Mouse (Mus musculus) skeletal muscle tissue, postnatal 0 days (tissue): ENCODE results near the gene Slc22a14. TPM values are rescaled to one million over a fixed set of nuclear protein-coding genes. Genes with fewer than 3 reads are reported as not detected.

Experiments used
- polyA plus RNA-seq: library from polyadenylated mRNA; unstranded; fragments of >200 nt; fragmentation: Nextera tagmentation; extraction: Ambion mirVana; gene quantifications from 2 replicates; pipeline ENCODE4 v1.2.1, GENCODE M21; 2015

The Slc22a14 gene
- 0.06 and 0.10 TPM in 2 replicates for polyA plus RNA-seq

DNA sequence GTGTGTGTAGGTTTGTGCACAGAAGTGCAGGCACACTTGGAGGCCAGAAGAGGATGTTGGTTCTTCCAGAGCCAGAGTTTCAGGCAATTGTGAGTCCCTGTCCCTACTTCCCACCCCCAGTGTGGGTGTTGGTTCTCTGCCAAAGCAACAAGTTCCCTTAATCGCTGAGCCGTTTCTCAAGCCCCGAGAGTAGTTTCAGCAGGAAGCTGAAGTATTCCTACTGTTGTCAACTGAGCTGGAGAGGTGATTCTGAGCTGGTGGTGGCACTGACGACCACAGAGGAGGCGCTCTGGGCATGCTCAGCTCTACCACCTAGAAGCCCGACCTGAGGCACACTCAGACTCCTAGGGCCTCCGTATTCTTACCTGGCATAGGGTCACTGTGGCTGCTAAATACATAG is at the start of gene Slc22a14:
Gene Slc22a14 (minus strand): TSS at position 270 of the 400 bp plus-strand sequence.

DNA sequence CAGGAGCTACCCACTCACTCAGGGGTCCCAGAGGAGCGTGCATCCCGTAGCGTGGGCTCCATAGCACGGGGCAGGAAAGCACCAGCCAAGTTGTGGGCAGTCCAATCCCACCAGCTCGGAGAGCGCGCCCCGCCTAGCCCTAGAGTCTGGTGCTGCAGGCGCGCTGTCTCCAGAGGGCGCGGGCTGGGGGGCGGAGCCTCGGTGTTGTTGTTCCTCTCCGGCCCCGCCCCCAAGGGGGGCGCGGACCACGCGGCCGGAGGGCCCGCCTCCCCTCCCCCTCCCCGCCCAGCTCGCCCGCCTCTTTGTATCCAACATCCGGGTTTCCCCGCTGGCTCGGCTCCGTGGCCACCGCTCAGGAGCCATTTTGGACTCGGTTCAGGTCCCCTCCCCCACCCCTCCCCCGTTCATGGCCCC is 36.5 kb upstream of the Slc22a14 start, which contains the start of gene Acvr2b:
Gene Acvr2b (plus strand): TSS at position 318 of the 414 bp plus-strand sequence.

DNA sequence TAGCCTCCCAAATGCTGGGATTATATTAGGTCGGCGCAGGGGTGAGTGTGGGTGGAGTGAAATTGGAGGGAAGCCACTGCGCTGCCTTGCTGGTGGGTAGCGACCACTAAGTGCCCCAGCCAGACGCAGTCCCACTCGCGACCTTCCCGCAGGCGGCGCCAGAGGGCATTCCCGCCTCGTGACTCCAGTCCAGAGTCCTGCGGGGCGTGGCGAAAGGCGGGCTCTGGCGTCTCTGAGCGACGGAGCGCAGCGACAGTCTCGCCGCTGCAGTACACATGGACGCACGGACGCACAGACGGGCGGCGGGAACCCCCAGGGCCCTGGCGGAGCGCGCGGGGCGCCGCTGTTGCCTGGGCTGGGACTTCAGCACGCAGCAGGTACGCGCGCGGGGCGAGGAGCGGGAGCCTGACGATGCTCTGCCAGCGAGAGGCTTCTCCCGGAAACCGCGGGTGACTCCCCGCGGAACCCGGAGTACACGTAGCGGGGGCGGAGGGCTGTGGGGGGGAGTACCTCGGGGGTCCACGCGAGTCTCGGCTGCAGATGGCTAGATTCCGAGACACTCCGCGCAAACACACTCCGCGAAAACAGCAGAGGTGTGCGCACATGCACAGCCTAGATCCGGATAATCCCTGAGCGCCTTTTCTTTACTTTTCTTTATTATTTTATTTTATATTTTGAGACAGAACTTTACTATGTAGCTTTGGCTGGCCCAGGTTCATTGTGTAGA is 7.9 kb downstream of the Slc22a14 start, which contains the start of gene Xylb:
Gene Xylb (plus strand): TSS at position 51 of the 727 bp plus-strand sequence.

DNA sequence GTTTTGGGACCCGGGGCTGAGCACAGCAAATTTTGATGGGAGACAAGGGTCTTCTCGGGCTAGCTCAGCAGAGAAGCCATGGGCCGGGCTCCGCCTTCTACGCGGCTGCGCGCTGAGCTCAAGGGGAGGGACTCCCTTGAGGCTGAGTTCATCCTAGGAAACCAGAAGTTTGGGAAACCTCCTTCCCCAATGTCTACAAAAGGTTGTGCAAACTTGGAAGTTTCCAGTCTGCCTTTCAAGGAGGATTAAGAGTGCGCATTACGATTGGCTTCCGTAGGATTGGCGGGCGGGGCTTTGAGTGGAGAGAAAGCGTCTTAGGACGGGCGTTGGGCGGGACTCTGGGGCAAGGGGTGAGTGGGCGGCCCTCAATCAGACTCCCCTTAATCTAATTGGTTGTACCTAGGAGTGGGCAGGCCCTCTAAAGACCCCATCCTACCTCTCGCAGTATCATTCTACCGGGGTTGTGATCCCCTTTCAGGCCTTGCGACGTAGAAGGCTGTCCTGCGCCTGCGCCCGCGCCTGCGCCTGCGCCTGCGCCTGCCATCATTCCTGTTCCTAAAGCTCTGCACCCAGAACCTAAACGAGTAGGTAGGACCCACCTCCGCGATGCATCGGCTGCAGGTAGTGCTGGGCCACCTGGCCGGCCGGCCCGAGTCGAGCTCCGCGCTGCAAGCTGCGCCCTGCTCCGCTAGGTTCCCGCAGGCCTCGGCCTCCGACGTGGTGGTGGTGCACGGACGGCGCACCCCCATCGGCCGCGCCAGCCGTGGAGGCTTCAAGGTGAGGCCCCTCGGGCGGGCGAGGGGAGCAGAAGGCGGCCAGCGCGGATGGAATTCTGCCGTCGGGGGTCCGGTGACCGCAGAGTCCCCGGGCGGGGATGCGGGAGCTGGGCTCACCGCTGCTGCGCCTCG is 24.2 kb downstream of the Slc22a14 start, which contains the start of gene Myd88:
Gene Myd88 (minus strand): TSS at position 503 of the 908 bp plus-strand sequence.

DNA sequence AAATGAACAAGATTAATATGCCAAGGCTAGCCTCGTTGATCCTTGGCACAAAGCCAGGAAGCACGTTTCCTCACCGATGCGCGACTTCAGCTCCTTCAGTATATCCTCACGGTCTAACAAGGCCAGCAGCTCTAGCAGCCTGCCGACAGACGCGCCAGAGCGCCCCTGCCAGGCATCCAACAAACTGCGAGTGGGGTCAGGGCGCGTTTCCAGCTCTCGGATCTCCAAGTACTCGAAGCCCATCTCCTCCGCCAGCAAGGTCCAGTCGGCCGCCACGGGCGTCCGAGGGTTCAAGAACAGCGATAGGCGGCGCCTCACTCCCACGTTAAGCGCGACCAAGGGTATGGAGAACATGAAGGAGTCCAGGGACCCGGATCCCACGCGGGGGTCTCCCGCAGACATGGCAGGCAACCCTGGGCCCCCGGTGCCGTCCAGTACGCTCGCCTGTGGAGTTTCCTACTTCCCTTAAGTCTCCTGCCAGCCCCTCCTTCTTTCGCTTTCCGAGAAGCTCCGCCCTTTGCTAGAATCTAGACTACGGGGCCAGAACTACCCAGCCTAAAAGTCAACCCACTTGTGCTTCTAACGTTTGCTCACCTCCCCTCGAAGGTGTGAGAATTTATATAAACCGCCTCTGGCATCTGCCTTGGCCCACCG is 25.7 kb downstream of the Slc22a14 start, which contains the start of gene Acaa1a:
Gene Acaa1a (plus strand): TSS at position 119 of the 654 bp plus-strand sequence.

DNA sequence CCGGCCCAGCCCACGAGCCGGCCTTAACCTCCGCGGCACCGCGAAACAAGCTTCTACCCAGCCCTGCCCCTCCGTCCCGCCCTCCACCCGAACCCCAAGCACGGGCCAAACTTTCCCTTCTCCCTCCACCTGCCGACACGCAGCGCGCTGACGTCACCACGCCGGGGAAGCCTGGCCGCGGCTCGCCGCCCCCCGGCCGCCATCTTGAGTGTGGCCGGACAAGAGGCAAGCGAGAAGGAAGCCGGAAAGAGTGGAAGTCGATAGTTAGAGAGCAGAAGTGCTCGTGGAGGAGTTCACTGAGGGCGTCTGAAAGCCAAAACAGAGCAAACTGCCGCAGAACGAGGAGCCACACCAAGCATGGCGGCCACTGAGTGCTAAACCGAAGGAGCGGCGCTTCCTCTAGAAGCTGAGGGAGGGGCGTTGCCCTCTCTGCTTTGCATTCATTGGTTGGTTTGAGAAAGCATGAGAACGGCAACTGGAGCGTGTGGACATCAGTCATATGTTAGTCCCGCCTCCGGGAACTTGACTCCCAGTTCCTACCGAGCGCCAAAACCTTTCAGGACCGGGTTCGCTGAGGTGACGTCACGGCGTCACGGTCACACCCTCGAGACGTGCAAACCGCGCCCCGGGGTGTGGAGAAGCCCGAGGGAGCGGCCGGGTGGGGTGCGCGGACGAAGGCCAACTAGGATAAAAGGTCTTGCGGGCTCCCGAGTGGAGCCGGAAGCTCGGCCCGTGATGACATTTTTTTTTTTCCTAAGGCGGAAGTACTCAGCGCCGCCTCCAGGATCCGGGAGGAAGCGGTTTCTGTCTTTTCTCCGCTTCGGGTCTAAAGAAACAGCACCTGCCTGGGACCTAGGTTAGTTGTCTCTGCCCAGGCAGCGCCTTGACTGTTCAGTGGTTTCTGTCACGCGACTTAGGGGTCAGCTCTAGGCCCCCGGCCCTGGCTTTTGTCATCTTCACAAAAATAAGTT is 42.8 kb downstream of the Slc22a14 start, which contains the start of gene Oxsr1:
Gene Oxsr1 (minus strand): TSS at position 139 of the 971 bp plus-strand sequence.

DNA sequence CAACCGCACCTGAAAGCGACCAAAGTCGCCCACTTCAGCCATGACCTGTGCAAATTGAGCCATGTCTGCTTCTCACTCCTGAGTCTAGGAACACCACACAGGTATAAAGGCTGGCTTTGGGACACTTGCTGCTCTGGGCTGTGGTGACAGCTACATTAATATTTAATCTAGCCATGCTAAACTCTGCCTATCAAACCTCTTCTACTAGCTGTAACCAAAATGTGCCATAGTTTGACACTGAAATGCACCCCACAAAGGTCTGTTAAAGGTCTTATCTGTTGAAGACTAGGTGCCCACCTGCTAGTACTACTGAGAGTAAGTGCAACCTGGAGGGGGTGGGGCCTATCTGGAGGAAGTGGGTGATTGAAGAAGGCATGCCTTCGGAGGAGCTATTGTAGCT is 156.4 kb downstream of the Slc22a14 start, which contains the start of gene Slc22a13:
Gene Slc22a13 (minus strand): TSS at position 101 of the 400 bp plus-strand sequence.

DNA sequence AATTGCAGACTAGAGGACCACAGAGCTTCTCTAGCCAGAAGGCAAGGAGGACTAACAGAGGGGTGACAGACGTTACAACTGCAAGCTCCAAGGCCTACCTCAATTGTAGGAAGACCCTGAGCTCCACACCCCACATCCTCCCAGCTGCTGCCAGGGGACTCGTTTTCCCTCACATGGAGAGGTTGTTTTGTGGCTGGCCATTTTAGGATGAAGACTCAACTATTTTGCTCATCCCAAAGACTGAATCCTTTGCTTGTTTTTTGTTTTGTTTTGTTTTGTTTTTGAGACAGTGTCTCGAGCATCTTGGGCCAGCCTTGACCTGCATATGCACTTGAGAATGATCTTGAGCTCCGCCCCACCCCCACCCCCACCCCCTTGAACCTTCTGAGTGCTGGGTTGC is 206.5 kb downstream of the Slc22a14 start, which contains the start of gene Gm47289:
Gene Gm47289 (plus strand): TSS at position 301 of the 400 bp plus-strand sequence.

DNA sequence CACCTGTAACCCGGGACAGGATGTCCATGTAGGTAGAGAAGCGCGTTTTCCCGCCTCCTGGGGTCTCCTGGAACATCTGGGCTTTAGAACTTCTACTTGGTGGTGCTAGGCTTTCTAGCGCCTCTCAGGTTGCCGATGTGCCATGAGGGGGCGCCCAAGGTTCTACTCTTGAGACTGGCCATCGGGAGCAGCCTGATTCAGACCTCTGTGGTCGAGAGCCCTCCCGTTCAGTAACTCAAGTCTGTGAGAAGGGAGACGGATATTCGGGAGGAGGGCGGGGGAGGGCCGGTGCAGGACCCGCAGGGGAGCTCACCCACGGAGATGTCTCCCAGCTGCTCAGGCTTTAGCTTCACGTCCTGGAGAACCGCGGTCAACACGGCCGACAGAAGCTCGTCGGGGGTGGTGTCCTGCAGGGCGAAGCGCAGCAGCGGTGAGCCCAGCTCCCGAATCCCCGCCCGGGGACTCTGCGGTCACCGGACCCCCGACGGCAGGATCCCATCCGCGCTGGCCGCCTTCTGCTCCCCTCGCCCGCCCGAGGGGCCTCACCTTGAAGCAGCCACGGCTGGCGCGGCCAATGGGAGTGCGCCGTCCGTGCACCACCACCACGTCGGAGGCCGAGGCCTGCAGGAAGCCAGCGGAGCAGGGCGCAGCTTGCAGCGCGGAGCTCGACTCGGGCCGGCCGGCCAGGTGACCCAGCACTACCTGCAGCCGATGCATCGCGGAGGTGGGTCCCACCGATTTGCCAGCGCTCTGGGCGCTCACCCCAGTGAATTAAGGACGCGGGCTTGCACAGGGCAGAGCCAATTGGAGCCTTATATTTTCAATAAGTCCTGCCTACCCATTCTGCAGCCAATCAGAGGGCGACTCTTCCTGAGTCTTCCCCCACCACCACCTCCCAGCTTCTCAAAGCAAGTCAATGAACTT is 208.8 kb downstream of the Slc22a14 start, which contains the start of gene Acaa1b:
Gene Acaa1b (minus strand): TSS at position 816 of the 924 bp plus-strand sequence.

Other genes starting within 250 kb of the Slc22a14 start
- gene Acaa1b, start 208.5 kb downstream of the Slc22a14 start, polyA plus RNA-seq: 1.6 and 8.8 TPM in 2 replicates
- gene Gm47289, start 206.4 kb downstream of the Slc22a14 start, polyA plus RNA-seq: not detected in 2 replicates
- gene Slc22a13, start 156.5 kb downstream of the Slc22a14 start, polyA plus RNA-seq: not detected in 2 replicates
- 7.4 and 8.1 TPM in 2 replicates for gene Oxsr1, start 43.1 kb downstream of the Slc22a14 start, polyA plus RNA-seq
- gene Acaa1a, start 25.9 kb downstream of the Slc22a14 start, polyA plus RNA-seq: 69.8 and 81.8 TPM in 2 replicates
- gene Myd88, start 24.1 kb downstream of the Slc22a14 start, polyA plus RNA-seq: 15.0 and 22.0 TPM in 2 replicates
- gene Xylb, start 8.2 kb downstream of the Slc22a14 start, polyA plus RNA-seq: 0.55 and 0.74 TPM in 2 replicates
- gene Acvr2b, start 36.6 kb upstream of the Slc22a14 start, polyA plus RNA-seq: 17.0 and 21.7 TPM in 2 replicates
- 3.4 and 4.6 TPM in 2 replicates for gene Exog, start 79.4 kb upstream of the Slc22a14 start, polyA plus RNA-seq
- 1.2 and 3.3 TPM in 2 replicates for gene Scn5a, start 213.5 kb upstream of the Slc22a14 start, polyA plus RNA-seq